Mouse (Mus musculus): Measurements from ENCODE around the gene Asic2. TPM values are rescaled to one million over a fixed set of nuclear protein-coding genes. Genes with fewer than 3 reads are reported as not detected.

The Asic2 gene
- polyA plus RNA-seq, 1 experiment from 2014 or later: 7.7 TPM

GRCm38 (mm10) chr11:80846115-80846514 is 1122.1 kb downstream of the Asic2 start:
- H3K4me2 ChIP-seq: no peak overlapping the region
- H3K9me3 ChIP-seq: no peaks in the 10 kb centered on the region
- no peaks in the 10 kb centered on the region for H3K27me3 ChIP-seq
- H3K9ac ChIP-seq: no peak overlapping the region
- no peaks in the 10 kb centered on the region for H3K36me3 ChIP-seq
- ATAC-seq (ENCODE audit: low FRiP score): no peak
- no peak overlapping the region for H3K27ac ChIP-seq
- 58% methylated on average over 3 of the region's 3 CpGs for WGBS
- no peak overlapping the region for H3K4me3 ChIP-seq
- H3K4me1 ChIP-seq (replicated peaks): no peaks in the 10 kb centered on the region

- Histone ChIP-seq H3K9ac (no peak overlapping the region), H3K4me1 (replicated peaks) (no peaks in the 10 kb centered on the region), H3K27me3 (no peaks in the 10 kb centered on the region), H3K4me2 (no peak overlapping the region), H3K4me3 (no peak overlapping the region), H3K27ac (no peak overlapping the region), H3K9me3 (no peaks in the 10 kb centered on the region), H3K36me3 (no peaks in the 10 kb centered on the region)
- no peak for ATAC-seq (ENCODE audit: low FRiP score)
- WGBS: 63% methylated on average over 7 of the region's 7 CpGs
These were observed 1122.8 kb downstream of the Asic2 start for GRCm38 (mm10) chr11:80845486-80845885.

GRCm38 (mm10) chr11:80843435-80843834 is 1124.8 kb downstream of the Asic2 start:
- Histone ChIP-seq H3K36me3 (no peaks in the 10 kb centered on the region), H3K4me2 (no peak overlapping the region), H3K27me3 (no peaks in the 10 kb centered on the region), H3K4me3 (no peak overlapping the region), H3K4me1 (replicated peaks) (no peaks in the 10 kb centered on the region), H3K9me3 (no peaks in the 10 kb centered on the region), H3K27ac (no peak overlapping the region), H3K9ac (no peak overlapping the region)
- ATAC-seq (ENCODE audit: low FRiP score): no peak
- WGBS: 87% methylated on average over 2 of the region's 2 CpGs

- 69% methylated on average over 1 of the region's 1 CpGs for WGBS
- H3K4me1 ChIP-seq (replicated peaks): no peaks in the 10 kb centered on the region
These were observed 1129.5 kb downstream of the Asic2 start for GRCm38 (mm10) chr11:80838724-80839123.

GRCm38 (mm10) chr11:80835841-80836240 is 1132.4 kb downstream of the Asic2 start:
- Histone ChIP-seq H3K27me3 (no peaks in the 10 kb centered on the region), H3K9ac (no peak overlapping the region), H3K9me3 (no peaks in the 10 kb centered on the region), H3K36me3 (no peaks in the 10 kb centered on the region), H3K4me2 (no peak overlapping the region), H3K27ac (no peak overlapping the region), H3K4me3 (no peak overlapping the region), H3K4me1 (replicated peaks) (peaks cover 12% of the 10 kb centered on the region)
- WGBS: 75% methylated on average over 4 of the region's 4 CpGs
- no peak for ATAC-seq (ENCODE audit: low FRiP score)

More at GRCm38 (mm10) chr11:80838724-80839123, 1129.5 kb downstream of the Asic2 start:
- H3K36me3 ChIP-seq: no peaks in the 10 kb centered on the region
- no peak overlapping the region for H3K4me3 ChIP-seq
- no peak overlapping the region for H3K27ac ChIP-seq
- no peak for ATAC-seq (ENCODE audit: low FRiP score)
- no peak overlapping the region for H3K9ac ChIP-seq
- H3K4me2 ChIP-seq: no peak overlapping the region
- no peaks in the 10 kb centered on the region for H3K9me3 ChIP-seq
- no peaks in the 10 kb centered on the region for H3K27me3 ChIP-seq

- Histone ChIP-seq H3K27me3 (no peaks in the 10 kb centered on the region), H3K4me3 (no peak overlapping the region), H3K4me1 (replicated peaks) (peaks cover 12% of the 10 kb centered on the region), H3K36me3 (no peaks in the 10 kb centered on the region), H3K4me2 (no peak overlapping the region), H3K27ac (no peak overlapping the region), H3K9me3 (no peaks in the 10 kb centered on the region), H3K9ac (no peak overlapping the region)
- ATAC-seq (ENCODE audit: low FRiP score): no peak
- 74% methylated on average over 2 of the region's 2 CpGs for WGBS
These were observed 1132.9 kb downstream of the Asic2 start for GRCm38 (mm10) chr11:80835395-80835794.

Other genes starting within 250 kb of the Asic2 start
- gene 5530401A14Rik, start 107.8 kb downstream of the Asic2 start, polyA plus RNA-seq (2015; fragmentation: Nextera tagmentation; extraction: Ambion mirVana): 0.30 and 0.40 TPM in 2 replicates
- gene Ccl2, start 67.1 kb upstream of the Asic2 start, polyA plus RNA-seq (2015; fragmentation: Nextera tagmentation; extraction: Ambion mirVana): 1.1 and 1.4 TPM in 2 replicates
- gene Gm17268, start 70.1 kb upstream of the Asic2 start, polyA plus RNA-seq (2015; fragmentation: Nextera tagmentation; extraction: Ambion mirVana): not detected in 2 replicates
- gene Ccl7, start 77.3 kb upstream of the Asic2 start, polyA plus RNA-seq (2015; fragmentation: Nextera tagmentation; extraction: Ambion mirVana): 0.57 and 1.0 TPM in 2 replicates
- 0.16 and 0.48 TPM in 2 replicates for gene Ccl11, start 89.4 kb upstream of the Asic2 start, polyA plus RNA-seq (2015; fragmentation: Nextera tagmentation; extraction: Ambion mirVana)
- gene Ccl12, start 133.4 kb upstream of the Asic2 start, polyA plus RNA-seq (2015; fragmentation: Nextera tagmentation; extraction: Ambion mirVana): 1.1 and 2.0 TPM in 2 replicates
- gene Ccl8, start 146.7 kb upstream of the Asic2 start, polyA plus RNA-seq (2015; fragmentation: Nextera tagmentation; extraction: Ambion mirVana): not detected in 2 replicates